Mouse (Mus musculus) spleen, postnatal 36 days (tissue): Measurements from ENCODE around the gene Higd1a.

ENCODE experiments used
- DNase-seq, 2 experiments: peaks; one replicate each; pipeline ENCODE4 v3.0.0; 2022; ENCODE audit warnings: low spot score in 2 of 2, mixed read lengths in 1 of 2

The Higd1a gene

DNA sequence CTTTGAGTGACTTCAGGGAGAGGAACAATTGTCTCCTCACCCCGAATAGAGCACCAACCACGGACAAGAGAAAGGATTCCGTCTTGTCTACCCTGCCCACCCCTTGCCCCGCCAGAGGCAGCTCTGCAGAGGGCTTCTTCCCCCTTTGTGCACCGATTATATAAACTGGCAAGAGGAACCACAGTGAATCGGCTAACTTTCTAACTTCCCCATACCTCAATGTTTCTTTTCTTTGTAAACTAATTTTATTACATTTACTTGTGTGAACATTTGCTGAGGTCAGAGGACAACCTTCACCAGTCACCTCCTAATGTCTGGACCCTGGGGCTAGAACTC is at the start of gene Higd1a:
Gene Higd1a, minus strand, starts transcription at position 210 of the 336 bp plus-strand sequence.
- DNase-seq = no peak

DNA sequence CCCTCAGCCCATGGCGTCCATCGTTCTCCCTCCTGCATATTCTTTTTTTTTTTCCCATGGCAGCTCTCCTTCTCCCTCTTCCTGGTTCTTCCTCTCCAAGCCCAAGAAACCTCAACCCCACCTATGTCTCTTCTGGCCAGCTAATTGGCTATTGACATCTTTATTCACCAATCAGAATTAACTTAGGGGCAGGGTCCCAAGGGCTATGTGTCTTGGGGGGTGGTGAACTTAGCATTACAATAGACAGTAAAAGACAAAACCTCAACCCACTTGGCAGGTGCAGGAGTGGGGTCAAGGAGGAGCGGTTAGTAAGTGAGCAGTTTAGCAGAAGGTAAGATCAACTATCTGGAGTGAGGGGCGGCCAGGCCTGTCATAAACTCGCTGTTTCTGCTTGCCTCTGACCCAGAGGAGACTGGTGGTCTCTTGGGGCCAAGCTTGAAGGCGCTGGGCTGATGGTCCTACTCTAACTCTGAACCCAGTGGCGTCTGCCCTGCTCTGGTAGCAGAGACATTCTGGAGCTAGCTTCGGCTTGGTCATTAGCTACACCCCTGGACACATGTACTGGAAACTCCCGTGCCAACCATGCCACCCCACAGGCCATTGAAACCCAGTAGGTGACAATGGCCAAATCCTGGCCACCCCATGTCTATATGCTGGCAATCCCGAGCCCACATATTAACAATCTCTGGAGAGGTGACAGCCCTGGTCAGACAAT is 49.4 kb upstream of the Higd1a start:
- no peak for DNase-seq

GRCm38 (mm10) chr9:121906456-121906855 is 48.3 kb upstream of the Higd1a start:
- no peak for DNase-seq

GRCm38 (mm10) chr9:121905556-121906185 is 47.5 kb upstream of the Higd1a start:
- no peak for DNase-seq

GRCm38 (mm10) chr9:121904946-121905345 is 46.8 kb upstream of the Higd1a start:
- no peak for DNase-seq

- peak; percentile 45 to 52 for DNase-seq
These were observed 46.2 kb upstream of the Higd1a start for GRCm38 (mm10) chr9:121904319-121904718.

DNA sequence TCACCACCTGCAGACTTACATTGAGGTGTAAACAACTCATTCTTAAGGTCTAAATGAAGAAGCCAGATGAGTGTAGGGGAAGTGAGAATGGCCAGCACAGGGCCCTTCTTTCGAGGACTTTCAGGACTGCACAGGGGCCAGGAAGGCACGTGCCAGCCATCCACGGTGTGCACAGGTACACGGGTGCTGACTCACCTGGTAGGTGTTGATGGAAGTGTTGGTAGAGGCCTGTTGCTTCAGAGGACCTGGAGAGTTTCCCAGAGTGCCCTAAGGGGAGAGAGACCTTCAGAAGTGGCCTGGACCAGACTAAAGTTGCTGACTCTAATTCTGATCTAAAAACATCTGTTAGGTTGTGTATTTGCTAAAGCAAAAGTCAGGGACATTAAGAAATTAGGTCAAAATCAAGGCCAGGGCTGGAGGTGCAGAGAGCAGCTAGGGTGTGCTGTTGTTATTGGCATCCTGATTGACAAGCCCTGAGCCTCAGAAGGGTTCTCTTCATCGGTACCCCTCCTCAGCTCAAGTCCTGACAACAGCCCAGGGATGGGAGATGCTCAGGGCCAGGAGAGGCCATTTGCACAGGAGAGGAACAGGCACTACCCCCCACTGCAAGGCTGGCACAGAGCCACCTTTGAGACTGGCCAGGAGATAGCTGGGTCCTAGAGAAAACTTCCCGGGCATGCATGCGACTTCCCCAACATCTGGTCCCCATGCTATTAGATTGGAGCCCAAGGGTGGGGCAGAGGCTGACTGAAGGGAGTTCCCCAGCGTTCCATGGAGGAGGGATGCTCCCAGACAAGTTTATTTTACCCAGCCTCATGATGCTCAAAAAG is 45.5 kb upstream of the Higd1a start:
- DNase-seq = peak; percentile 45 to 50

DNA sequence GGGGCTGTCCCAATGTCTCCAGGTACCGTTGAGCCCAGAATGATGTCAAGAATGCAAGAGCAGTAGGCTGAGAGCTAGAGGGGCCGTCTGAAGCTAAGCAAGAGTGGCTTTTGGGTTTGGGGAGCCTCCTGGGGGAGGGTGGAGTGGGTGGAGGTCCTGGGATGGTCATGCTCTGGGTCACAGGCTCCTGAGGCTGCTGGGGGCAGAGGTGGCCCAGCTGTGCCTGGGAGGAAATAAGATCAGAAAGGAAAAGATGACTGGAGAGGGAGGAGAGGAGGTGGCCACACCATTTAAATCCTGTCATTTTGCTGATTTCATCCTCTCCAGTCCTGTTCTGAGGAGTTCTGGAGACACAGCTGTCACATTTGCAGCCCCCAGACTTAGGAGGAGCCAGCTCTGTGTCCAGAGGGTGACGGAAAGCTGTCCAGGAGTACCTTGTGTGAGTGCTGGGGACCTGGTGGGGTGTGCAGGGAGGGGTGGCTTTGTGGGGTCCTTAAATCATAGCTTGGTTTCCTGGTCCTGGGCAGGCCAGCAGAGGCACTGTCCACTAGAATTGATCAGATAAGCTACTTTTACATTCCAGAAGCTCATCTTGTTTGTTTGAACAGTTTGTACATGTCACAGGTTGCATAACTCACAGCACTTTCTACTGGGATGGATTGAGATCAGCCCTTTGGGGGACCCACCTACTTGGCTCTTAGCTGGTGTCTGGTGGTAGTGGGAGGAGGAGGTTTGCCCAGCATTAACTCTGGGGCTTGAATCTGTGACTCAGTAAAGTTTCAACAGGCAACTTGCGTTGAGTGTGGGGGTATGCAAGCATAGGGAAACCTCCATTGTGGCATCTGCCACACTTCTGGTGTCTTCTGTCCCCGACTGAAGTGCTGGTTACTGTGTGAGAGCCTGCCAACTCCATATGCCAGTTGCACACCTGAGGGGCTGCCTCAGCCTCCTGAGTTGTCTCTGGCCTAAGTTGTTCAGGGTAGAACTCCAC is 43.8 kb upstream of the Higd1a start:
- no peak for DNase-seq

- DNase-seq = no peak
These were observed 42.2 kb upstream of the Higd1a start for GRCm38 (mm10) chr9:121900282-121900855.

DNA sequence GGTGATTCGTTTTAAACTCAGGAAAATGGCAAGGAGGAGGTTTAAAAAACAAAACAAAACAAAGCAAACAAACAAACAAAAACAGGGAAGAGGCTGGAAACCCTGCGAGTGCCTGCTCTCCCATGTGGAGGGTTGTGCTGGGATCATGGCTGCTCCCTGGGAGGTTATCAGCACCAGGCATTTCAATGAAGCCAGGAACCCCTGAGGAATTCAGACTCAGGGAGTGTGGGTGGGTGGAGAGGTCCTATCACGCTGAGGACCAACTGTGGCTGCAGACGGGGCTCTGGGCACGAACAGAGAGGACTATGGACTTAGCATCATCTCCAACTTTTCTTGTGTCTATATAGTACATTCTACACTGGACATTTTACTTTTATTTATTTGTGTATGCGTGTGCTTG is 41.1 kb upstream of the Higd1a start:
- no peak for DNase-seq

GRCm38 (mm10) chr9:121898245-121898644 is 40.1 kb upstream of the Higd1a start, which contains the start of gene Ackr2:
Gene Ackr2 (plus strand): TSS chr9:121898355.
- peak in 1 of 2 experiments; percentile 1 for DNase-seq

GRCm38 (mm10) chr9:121896820-121897219 is 38.7 kb upstream of the Higd1a start:
- peak; percentile 36 to 41 for DNase-seq

GRCm38 (mm10) chr9:121895392-121895993 is 37.3 kb upstream of the Higd1a start:
- DNase-seq = no peak

- DNase-seq = no peak
These were observed 36.3 kb upstream of the Higd1a start for GRCm38 (mm10) chr9:121894447-121894846.

GRCm38 (mm10) chr9:121892057-121892687 is 34.0 kb upstream of the Higd1a start:
- no peak for DNase-seq

GRCm38 (mm10) chr9:121891301-121891700 is 33.1 kb upstream of the Higd1a start:
- DNase-seq = no peak

DNA sequence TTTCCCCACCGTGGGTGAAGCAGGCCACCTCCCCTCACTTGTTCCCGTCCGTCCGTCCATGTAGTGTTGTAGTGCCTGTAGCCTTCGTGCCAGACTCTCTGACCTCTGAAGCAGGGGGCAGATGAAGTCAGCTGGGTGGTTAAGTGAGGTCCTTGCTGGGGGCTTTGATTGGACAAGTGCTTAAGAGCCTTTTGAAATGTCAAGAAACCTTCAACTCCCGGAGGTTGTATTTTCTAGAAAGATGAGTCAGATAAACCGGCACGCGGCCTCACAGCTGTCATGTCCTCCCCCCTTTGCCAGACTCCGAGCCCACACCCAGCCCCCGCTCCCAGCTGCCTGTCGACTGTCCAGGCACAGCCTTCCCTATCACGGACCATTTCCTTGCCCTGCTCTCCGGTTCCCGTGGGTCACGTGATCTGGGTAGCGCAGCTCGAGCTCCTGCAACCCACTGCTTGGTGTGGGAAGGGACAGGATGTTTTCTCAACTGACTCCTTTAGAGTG is 32.3 kb upstream of the Higd1a start:
- no peak for DNase-seq

GRCm38 (mm10) chr9:121889927-121890440 is 31.8 kb upstream of the Higd1a start:
- DNase-seq = no peak

- DNase-seq = no peak
These were observed 23.9 kb upstream of the Higd1a start for GRCm38 (mm10) chr9:121882015-121882457.
